Mouse (Mus musculus): ENCODE measurements around the gene Gal3st1.

Gene Gal3st1

GRCm38 (mm10) chr11:4035916-4036315 lies 52.5 kb downstream of the Gal3st1 start:
- ChIA-PET CTCF (interaction anchor here in 3 of 4 experiments (0.6 to 2.6 kb wide), 6 partner anchors 10 to 265 kb away, joined by 3 to 13 read pairs (median 3); no protein-coding TSS in a partner anchor), POLR2A (interaction anchor here in 2 of 4 experiments (0.7 to 1.1 kb wide), 4 partner anchors 10 to 38 kb away, joined by 3 to 4 read pairs (median 3); no protein-coding TSS in a partner anchor)

- ChIA-PET POLR2A (interaction anchor here in 3 of 4 experiments (0.5 to 1.1 kb wide), 6 partner anchors 11 to 223 kb away, joined by 3 to 5 read pairs (median 3); no protein-coding TSS in a partner anchor), CTCF (interaction anchor here (0.6 to 2.6 kb wide), 8 partner anchors 10 to 60 kb away, joined by 3 to 13 read pairs (median 3); no protein-coding TSS in a partner anchor)
These were observed 53.1 kb downstream of the Gal3st1 start for GRCm38 (mm10) chr11:4036365-4037084.

GRCm38 (mm10) chr11:4039951-4040350 lies 56.5 kb downstream of the Gal3st1 start:
- ChIA-PET POLR2A (interaction anchor here in 2 of 4 experiments (0.6 to 1.2 kb wide), 3 partner anchors 16 to 58 kb away, joined by 3 to 4 read pairs (median 4); no protein-coding TSS in a partner anchor), CTCF (interaction anchor here in 3 of 4 experiments (1.6 to 2.2 kb wide), 3 partner anchors 11 to 40 kb away, joined by 6 to 7 read pairs (median 7); no protein-coding TSS in a partner anchor)

- ChIA-PET POLR2A (interaction anchor here in 1 of 4 experiments (0.6 to 0.7 kb wide), 2 partner anchors 340 to 553 kb away, joined by 3 to 5 read pairs; no protein-coding TSS in a partner anchor), CTCF (interaction anchor here (1.0 to 2.2 kb wide), 5 partner anchors 12 to 39 kb away, joined by 4 to 7 read pairs (median 6); no protein-coding TSS in a partner anchor)
These were observed 57.7 kb downstream of the Gal3st1 start for GRCm38 (mm10) chr11:4041123-4041625.

GRCm38 (mm10) chr11:4043081-4043480 lies 59.6 kb downstream of the Gal3st1 start:
- POLR2A ChIA-PET, result interaction anchor here in 1 of 4 experiments (1.5 kb wide), 1 partner anchor 13 kb away, joined by 3 read pairs; no protein-coding TSS in a partner anchor
- CTCF ChIA-PET, result interaction anchor here in 3 of 4 experiments (0.6 to 1.6 kb wide), 4 partner anchors 10 to 37 kb away, joined by 3 to 4 read pairs (median 3); no protein-coding TSS in a partner anchor

- POLR2A ChIA-PET, result interaction anchor here in 1 of 4 experiments (0.6 kb wide), 1 partner anchor 37 kb away, joined by 3 read pairs; no protein-coding TSS in a partner anchor
- CTCF ChIA-PET, result interaction anchor here in 1 of 4 experiments (1.2 kb wide), 1 partner anchor 34 kb away, joined by 6 read pairs; no protein-coding TSS in a partner anchor
These were observed 63.1 kb downstream of the Gal3st1 start for GRCm38 (mm10) chr11:4046526-4046925.

- POLR2A ChIA-PET, result interaction anchor here in 2 of 4 experiments (0.6 to 1.0 kb wide), 5 partner anchors 44 to 287 kb away, joined by 3 to 4 read pairs (median 3); no protein-coding TSS in a partner anchor
- CTCF ChIA-PET, result interaction anchor here in 2 of 4 experiments (0.6 to 1.2 kb wide), 3 partner anchors 13 to 58 kb away, joined by 3 to 6 read pairs (median 3); no protein-coding TSS in a partner anchor
These were observed 64.3 kb downstream of the Gal3st1 start for GRCm38 (mm10) chr11:4047766-4048165.

- CTCF ChIA-PET, result interaction anchor here in 2 of 4 experiments (0.6 to 1.1 kb wide), 3 partner anchors 13 to 59 kb away, joined by 3 to 5 read pairs (median 3); no protein-coding TSS in a partner anchor
These were observed 65.0 kb downstream of the Gal3st1 start for GRCm38 (mm10) chr11:4048438-4048837.

More at GRCm38 (mm10) chr11:4048438-4048837, 65.0 kb downstream of the Gal3st1 start:
- POLR2A ChIA-PET, result interaction anchor here in 1 of 4 experiments (1.0 kb wide), 1 partner anchor 45 kb away, joined by 3 read pairs; no protein-coding TSS in a partner anchor
